Mouse (Mus musculus) CH12F3 (cell line): Measurements from ENCODE around the gene Il16.

Experiments used
- in situ Hi-C: fragments of 300-500 bp; cut with MboI; formaldehyde crosslinking; loops from 2 replicates; pipeline ENCODE4 v1.14.3; 2020; ENCODE audit warnings: low sequenced_read_pairs

The Il16 gene

GRCm38 (mm10) chr7:83650638-83651037, 94.9 kb downstream of the Il16 start:
- in situ Hi-C loops = no loop called here

- in situ Hi-C loops = no loop called here
Observed at GRCm38 (mm10) chr7:83648807-83649206, 96.7 kb downstream of the Il16 start.

GRCm38 (mm10) chr7:83645476-83645875, 100.0 kb downstream of the Il16 start:
- in situ Hi-C loops = no loop called here

GRCm38 (mm10) chr7:83644761-83645160, 100.8 kb downstream of the Il16 start:
- in situ Hi-C loops = no loop called here

GRCm38 (mm10) chr7:83643581-83643980, 101.9 kb downstream of the Il16 start:
- in situ Hi-C loops = no loop called here

GRCm38 (mm10) chr7:83641163-83641562, 104.4 kb downstream of the Il16 start:
- in situ Hi-C loops = no loop called here

GRCm38 (mm10) chr7:83640581-83640980, 104.9 kb downstream of the Il16 start:
- in situ Hi-C loops = no loop called here

GRCm38 (mm10) chr7:83639084-83639483, 106.4 kb downstream of the Il16 start:
- in situ Hi-C loops = loop anchor here (10.0 kb wide), 1 partner anchor 74 kb away; no protein-coding TSS in a partner anchor

- in situ Hi-C loops = loop anchor here (10.0 kb wide), 1 partner anchor 73 kb away; no protein-coding TSS in a partner anchor
Observed at GRCm38 (mm10) chr7:83637781-83638583, 107.5 kb downstream of the Il16 start.

GRCm38 (mm10) chr7:83636425-83636824, 109.1 kb downstream of the Il16 start:
- in situ Hi-C loops = loop anchor here (10.0 kb wide), 1 partner anchor 72 kb away; no protein-coding TSS in a partner anchor

GRCm38 (mm10) chr7:83635726-83636125, 109.8 kb downstream of the Il16 start:
- in situ Hi-C loops = loop anchor here (10.0 kb wide), 1 partner anchor 71 kb away; no protein-coding TSS in a partner anchor

GRCm38 (mm10) chr7:83633856-83634255, 111.7 kb downstream of the Il16 start:
- in situ Hi-C loops = loop anchor here (10.0 kb wide), 1 partner anchor 69 kb away; no protein-coding TSS in a partner anchor

GRCm38 (mm10) chr7:83632682-83633120, 112.8 kb downstream of the Il16 start:
- in situ Hi-C loops = loop anchor here (10.0 kb wide), 1 partner anchor 68 kb away; no protein-coding TSS in a partner anchor

GRCm38 (mm10) chr7:83631828-83632681, 113.5 kb downstream of the Il16 start, which contains the start of gene Stard5:
Stard5 (plus strand) TSS chr7:83631959.
- in situ Hi-C loops = loop anchor here (10.0 kb wide), 1 partner anchor 67 kb away; no protein-coding TSS in a partner anchor

GRCm38 (mm10) chr7:83631073-83631827, 114.3 kb downstream of the Il16 start:
- in situ Hi-C loops = loop anchor here (10.0 kb wide), 1 partner anchor 66 kb away; no protein-coding TSS in a partner anchor

- in situ Hi-C loops = no loop called here
Observed at GRCm38 (mm10) chr7:83627369-83627768, 118.2 kb downstream of the Il16 start.

- in situ Hi-C loops = no loop called here
Observed at GRCm38 (mm10) chr7:83626557-83627257, 118.8 kb downstream of the Il16 start.

GRCm38 (mm10) chr7:83624065-83624464, 121.5 kb downstream of the Il16 start:
- in situ Hi-C loops = no loop called here

- in situ Hi-C loops = no loop called here
Observed at GRCm38 (mm10) chr7:83622582-83622981, 122.9 kb downstream of the Il16 start.

GRCm38 (mm10) chr7:83618709-83619108, 126.8 kb downstream of the Il16 start:
- in situ Hi-C loops = no loop called here
